Comparison of ENCODE assay signal across 33 mouse cellular contexts in the genomic region with DNA sequence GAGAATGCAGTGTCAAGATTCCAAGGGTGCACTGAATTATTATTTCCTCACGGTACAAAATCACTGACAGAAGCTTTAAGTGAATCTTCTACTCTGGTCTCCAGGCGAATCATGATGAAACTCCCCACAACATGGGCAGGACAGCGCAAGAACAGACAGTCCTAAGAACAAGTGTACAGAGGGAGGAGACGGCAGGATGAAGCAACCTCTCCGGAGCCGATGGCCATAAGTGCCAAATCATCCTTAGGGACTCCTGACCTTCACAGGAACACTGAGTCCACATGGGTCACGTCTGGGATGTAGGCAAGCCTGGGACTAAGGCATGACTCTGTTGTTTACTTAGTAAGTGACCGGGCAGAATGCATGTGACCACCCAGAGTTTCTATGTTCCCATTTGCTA.
A peak's percentile ranks its signal among the peaks of the same experiment; 100 is the strongest.
DNase-seq lines count a peak whose midpoint lies in the region; ATAC-seq and TF ChIP-seq lines count a peak whose summit lies in the region.
"Had no signal": no experiment of that assay in that cellular context is flagged by ENCODE, and none has a peak within 500 bp of the region (broad histone marks: within the 10 kb centered on the region; RNA-seq: fewer than 3 reads in every experiment).

No protein-coding gene starts in this region.

- TF ChIP-seq CTCF in cerebellum, adult 2 months (IDR thresholded peaks at IDR 0.05; ENCODE audit: borderline replicate concordance, insufficient read depth, low read depth, low read length) = no peak

- peak; percentile 53 to 65 for DNase-seq in adrenal gland, adult (ENCODE audit: inconsistent age in 2 of 2, low spot score in 1 of 2)
- no peak for DNase-seq in adrenal gland, postnatal 4 days (ENCODE audit: low spot score in 2 of 2)
- DNase-seq in heart, adult 8-10 months (ENCODE audit: low spot score) = peak; percentile 6
- no peak for DNase-seq in heart, adult 9 months (ENCODE audit: low spot score in 2 of 2)
- DNase-seq in adrenal gland, postnatal 14 days = peak; percentile 47
- DNase-seq in gonadal fat pad, adult 2 months (ENCODE audit: low read depth) = peak; percentile 75
- no peak for DNase-seq in cerebellum, adult 2 months
- no peak for DNase-seq in hindbrain, embryonic 11.5 days (ENCODE audit: low spot score)
- DNase-seq: cerebellum, adult 9-10 months; gastrocnemius, postnatal 25 days; heart, adult 2 months; kidney, adult 9 months; kidney, postnatal 10 days; layer of hippocampus, adult 9-11 months; lung, embryonic 14.5 days; lung, postnatal 14 days; retina, postnatal 1 day; right cerebral cortex, postnatal 14 days; thymus, adult 2 months; thymus, postnatal 36 days had no signal

- 90% methylated on average over 8 of the region's 8 CpGs for WGBS in cerebellum, adult 2 months
- 84% methylated on average over 8 of the region's 8 CpGs for WGBS in hindbrain, embryonic 11.5 days

- H3K4me1 ChIP-seq in cerebellum, adult 2 months (ENCODE audit: control insufficient read depth, insufficient read depth, low read length) = no peaks in the 10 kb centered on the region
- no peaks in the 10 kb centered on the region for H3K4me1 ChIP-seq in hindbrain, embryonic 11.5 days (replicated peaks; ENCODE audit: control insufficient read depth, insufficient read depth, low read length)
- H3K4me1 ChIP-seq: embryonic facial prominence, embryonic 13.5 days; hindbrain, embryonic 12.5 days; limb, embryonic 10.5 days; limb, embryonic 15.5 days; liver, embryonic 15.5 days; midbrain, embryonic 15.5 days; neural tube, embryonic 15.5 days had no signal

- no peaks in the 10 kb centered on the region for H3K36me3 ChIP-seq in hindbrain, embryonic 11.5 days (ENCODE audit: control insufficient read depth, insufficient read depth, low read length)
- H3K36me3 ChIP-seq: embryonic facial prominence, embryonic 13.5 days; G1E; hindbrain, embryonic 12.5 days; limb, embryonic 10.5 days; limb, embryonic 15.5 days; liver, embryonic 15.5 days; midbrain, embryonic 10.5 days; midbrain, embryonic 15.5 days; neural tube, embryonic 15.5 days had no signal

- no peak for TF ChIP-seq POLR2A in cerebellum, adult 2 months (IDR thresholded peaks at IDR 0.05; ENCODE audit: borderline replicate concordance, insufficient read depth, low read length)

- H3K27ac ChIP-seq in cerebellum, adult 2 months (ENCODE audit: insufficient read depth, low read length) = no peak overlapping the region
- H3K27ac ChIP-seq in hindbrain, embryonic 11.5 days (ENCODE audit: low read depth, low read length) = no peak overlapping the region
- H3K27ac ChIP-seq: embryonic facial prominence, embryonic 13.5 days; heart, adult 2 months; hindbrain, embryonic 12.5 days; hindbrain, postnatal 0 days; limb, embryonic 10.5 days; limb, embryonic 15.5 days; liver, embryonic 15.5 days; midbrain, embryonic 10.5 days; midbrain, embryonic 15.5 days; neural tube, embryonic 15.5 days had no signal

- H3K4me3 ChIP-seq in cerebellum, adult 2 months (replicated peaks; ENCODE audit: insufficient read depth, low read depth, low read length) = no peak overlapping the region
- no peak overlapping the region for H3K4me3 ChIP-seq in hindbrain, embryonic 11.5 days (ENCODE audit: low read depth, low read length)
- H3K4me3 ChIP-seq: embryonic facial prominence, embryonic 13.5 days; heart, adult 2 months; hindbrain, embryonic 12.5 days; limb, embryonic 10.5 days; limb, embryonic 15.5 days; liver, embryonic 15.5 days; midbrain, embryonic 10.5 days; midbrain, embryonic 15.5 days; neural tube, embryonic 15.5 days had no signal

- no peak for ATAC-seq in hindbrain, embryonic 11.5 days (ENCODE audit: low FRiP score)
- ATAC-seq: forebrain, embryonic 16.5 days; hindbrain, postnatal 0 days; intestine, embryonic 16.5 days; midbrain, embryonic 15.5 days; Patski had no signal

- H3K27me3 ChIP-seq in cerebellum, adult 2 months (ENCODE audit: control insufficient read depth, insufficient read depth, low read length) = no peaks in the 10 kb centered on the region; the same call in 1 of the 2 replicates
- no peaks in the 10 kb centered on the region for H3K27me3 ChIP-seq in hindbrain, embryonic 11.5 days (ENCODE audit: control insufficient read depth, insufficient read depth, low read length)
- H3K27me3 ChIP-seq: embryonic facial prominence, embryonic 13.5 days; hindbrain, embryonic 12.5 days; limb, embryonic 15.5 days; liver, embryonic 15.5 days; midbrain, embryonic 15.5 days; neural tube, embryonic 15.5 days had no signal

- no peak overlapping the region for H3K9ac ChIP-seq in hindbrain, embryonic 11.5 days (ENCODE audit: low read depth, low read length)
- H3K9ac ChIP-seq: embryonic facial prominence, embryonic 13.5 days; hindbrain, embryonic 12.5 days; limb, embryonic 15.5 days; liver, embryonic 15.5 days; lung, embryonic 14.5 days; midbrain, embryonic 15.5 days; neural tube, embryonic 15.5 days had no signal

- no peaks in the 10 kb centered on the region for H3K9me3 ChIP-seq in hindbrain, embryonic 11.5 days (ENCODE audit: control insufficient read depth, low read length)
- H3K9me3 ChIP-seq: embryonic facial prominence, embryonic 13.5 days; G1E; hindbrain, embryonic 12.5 days; limb, embryonic 10.5 days; limb, embryonic 15.5 days; liver, embryonic 15.5 days; midbrain, embryonic 10.5 days; midbrain, embryonic 15.5 days; neural tube, embryonic 15.5 days had no signal

- H3K4me2 ChIP-seq in hindbrain, embryonic 11.5 days (replicated peaks; ENCODE audit: low read depth, low read length) = no peak overlapping the region
- H3K4me2 ChIP-seq: embryonic facial prominence, embryonic 13.5 days; hindbrain, embryonic 12.5 days; limb, embryonic 15.5 days; liver, embryonic 15.5 days; lung, embryonic 14.5 days; midbrain, embryonic 15.5 days; neural tube, embryonic 15.5 days had no signal

Comparison
In these comparisons a context has a peak if more than half of its experiments do, and no peak if none do; other contexts are left out.
1. DNase-seq: peak in adrenal gland, adult (2 of 2), heart, adult 8-10 months (single experiment), adrenal gland, postnatal 14 days (single experiment) and gonadal fat pad, adult 2 months (single experiment); none in adrenal gland, postnatal 4 days (0 of 2), heart, adult 9 months (0 of 2), cerebellum, adult 2 months (0 of 2) and hindbrain, embryonic 11.5 days (single experiment).